Mouse (Mus musculus): Measurements from ENCODE around the gene Slc38a6. TPM values are rescaled to one million over a fixed set of nuclear protein-coding genes. Genes with fewer than 3 reads are reported as not detected.

Gene Slc38a6
- polyA plus RNA-seq, 1 experiment from 2014 or later, result 8.0 TPM

DNA sequence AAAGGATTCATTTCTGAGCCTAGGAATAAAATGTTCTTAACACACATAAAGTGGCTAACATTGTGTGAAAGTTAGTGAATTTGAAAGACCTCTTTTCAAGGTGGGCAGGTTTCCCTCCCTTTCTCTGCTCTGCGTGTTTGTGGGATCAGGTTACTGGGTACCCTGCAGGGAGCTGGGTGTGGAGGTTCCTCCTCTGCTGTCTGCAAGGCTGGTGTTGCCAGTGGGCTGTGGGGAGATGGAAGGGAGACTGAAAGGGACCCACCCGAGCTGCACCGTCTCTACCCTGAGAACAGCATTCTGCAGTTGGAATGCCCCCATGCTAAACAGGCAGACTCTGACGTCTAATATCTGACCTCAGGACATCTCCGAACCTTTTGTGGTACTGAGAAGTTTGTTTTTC lies 70.7 kb downstream of the Slc38a6 start:
- DNase-seq (ENCODE audit: low spot score, missing footprints) (peak; percentile 57), ATAC-seq (ENCODE audit: low FRiP score) (no peak)
- Histone ChIP-seq H3K27me3 (ENCODE audit: control insufficient read depth, insufficient read depth, low read length) (no peaks in the 10 kb centered on the region), H3K36me3 (ENCODE audit: control insufficient read depth, insufficient read depth, low read length) (no peaks in the 10 kb centered on the region), H3K27ac (ENCODE audit: low read depth, low read length) (no peak overlapping the region), H3K9ac (ENCODE audit: low read length) (no peak overlapping the region), H3K4me1 (ENCODE audit: control insufficient read depth, insufficient read depth, low read length) (no peaks in the 10 kb centered on the region), H3K4me3 (ENCODE audit: low read depth, low read length) (no peak overlapping the region), H3K4me2 (no peak overlapping the region), H3K9me3 (ENCODE audit: control insufficient read depth, low read length) (no peaks in the 10 kb centered on the region)
- 63% methylated on average over 5 of the region's 5 CpGs for WGBS

DNA sequence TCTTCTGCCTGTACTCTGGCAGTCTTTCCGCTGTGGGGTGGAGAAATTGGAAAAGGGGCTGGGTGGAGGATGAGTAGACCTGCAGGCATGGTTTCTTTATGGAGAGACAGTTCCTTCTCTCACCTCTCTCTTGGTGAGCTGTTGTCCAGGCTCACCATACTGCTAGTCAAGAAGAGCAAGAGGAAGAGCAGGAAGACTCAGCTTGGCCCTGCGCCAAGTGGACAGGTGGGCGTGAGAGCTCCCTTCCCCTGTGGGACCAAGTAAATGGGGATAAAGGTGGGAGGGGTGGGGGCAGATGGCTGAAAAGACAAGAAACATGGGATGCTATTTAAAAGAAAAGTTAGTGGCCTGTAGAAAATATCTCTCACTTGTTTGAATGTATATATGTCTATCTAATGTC lies 71.2 kb downstream of the Slc38a6 start:
- no peaks in the 10 kb centered on the region for H3K27me3 ChIP-seq (ENCODE audit: control insufficient read depth, insufficient read depth, low read length)
- DNase-seq (ENCODE audit: low spot score, missing footprints), result no peak
- no peak overlapping the region for H3K4me3 ChIP-seq (ENCODE audit: low read depth, low read length)
- no peaks in the 10 kb centered on the region for H3K9me3 ChIP-seq (ENCODE audit: control insufficient read depth, low read length)
- H3K9ac ChIP-seq (ENCODE audit: low read length), result no peak overlapping the region
- no peak overlapping the region for H3K4me2 ChIP-seq
- ATAC-seq (ENCODE audit: low FRiP score), result no peak
- WGBS, result 93% methylated on average over 3 of the region's 3 CpGs
- no peaks in the 10 kb centered on the region for H3K36me3 ChIP-seq (ENCODE audit: control insufficient read depth, insufficient read depth, low read length)
- no peaks in the 10 kb centered on the region for H3K4me1 ChIP-seq (ENCODE audit: control insufficient read depth, insufficient read depth, low read length)
- no peak overlapping the region for H3K27ac ChIP-seq (ENCODE audit: low read depth, low read length)

DNA sequence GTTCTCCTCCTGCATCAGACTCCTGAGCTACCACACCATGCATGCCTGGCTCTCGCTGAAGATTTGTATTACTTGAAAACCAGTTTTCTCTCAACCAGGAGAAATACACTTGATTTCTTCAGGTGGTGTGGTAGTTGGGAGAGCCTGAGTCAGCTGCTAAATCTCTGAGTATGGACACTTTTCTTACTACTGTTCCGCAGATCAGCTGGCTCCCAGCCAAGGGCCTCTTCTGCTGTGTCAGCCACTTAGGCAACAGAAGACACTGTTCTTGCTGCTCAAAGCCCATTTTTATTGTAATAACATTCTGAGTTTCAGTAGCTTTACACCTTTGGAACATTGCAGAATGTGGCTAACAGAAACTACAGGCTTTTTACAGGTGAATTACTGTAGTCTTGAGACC lies 72.1 kb downstream of the Slc38a6 start:
- ATAC-seq (ENCODE audit: low FRiP score), result no peak
- no peaks in the 10 kb centered on the region for H3K36me3 ChIP-seq (ENCODE audit: control insufficient read depth, insufficient read depth, low read length)
- H3K9me3 ChIP-seq (ENCODE audit: control insufficient read depth, low read length), result no peaks in the 10 kb centered on the region
- WGBS, result 91% methylated on average over 2 of the region's 2 CpGs
- no peaks in the 10 kb centered on the region for H3K4me1 ChIP-seq (ENCODE audit: control insufficient read depth, insufficient read depth, low read length)
- H3K4me2 ChIP-seq, result no peak overlapping the region
- H3K9ac ChIP-seq (ENCODE audit: low read length), result no peak overlapping the region
- no peaks in the 10 kb centered on the region for H3K27me3 ChIP-seq (ENCODE audit: control insufficient read depth, insufficient read depth, low read length)
- H3K27ac ChIP-seq (ENCODE audit: low read depth, low read length), result no peak overlapping the region
- no peak overlapping the region for H3K4me3 ChIP-seq (ENCODE audit: low read depth, low read length)
- DNase-seq (ENCODE audit: low spot score, missing footprints), result peak; percentile 59

DNA sequence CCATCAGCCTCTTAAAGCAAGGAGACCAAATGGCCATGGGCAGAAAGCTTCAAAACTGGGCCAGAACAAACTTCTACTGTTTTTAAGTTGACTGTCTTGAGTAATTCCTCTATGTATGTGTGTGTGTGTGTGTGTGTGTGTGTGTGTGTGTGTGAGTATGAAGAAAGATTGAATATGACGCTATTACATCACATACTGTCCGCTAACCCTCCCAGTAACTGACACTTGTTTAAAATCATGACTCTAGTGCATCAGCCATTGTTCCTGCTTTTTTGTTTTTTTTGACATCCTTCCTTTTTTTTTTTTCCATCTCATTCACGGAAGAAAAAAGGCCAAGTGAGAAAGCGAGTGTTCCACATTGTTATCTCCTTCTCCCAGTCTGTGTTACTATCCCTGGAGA lies 72.9 kb downstream of the Slc38a6 start:
- WGBS, result 86% methylated on average over 4 of the region's 4 CpGs

DNA sequence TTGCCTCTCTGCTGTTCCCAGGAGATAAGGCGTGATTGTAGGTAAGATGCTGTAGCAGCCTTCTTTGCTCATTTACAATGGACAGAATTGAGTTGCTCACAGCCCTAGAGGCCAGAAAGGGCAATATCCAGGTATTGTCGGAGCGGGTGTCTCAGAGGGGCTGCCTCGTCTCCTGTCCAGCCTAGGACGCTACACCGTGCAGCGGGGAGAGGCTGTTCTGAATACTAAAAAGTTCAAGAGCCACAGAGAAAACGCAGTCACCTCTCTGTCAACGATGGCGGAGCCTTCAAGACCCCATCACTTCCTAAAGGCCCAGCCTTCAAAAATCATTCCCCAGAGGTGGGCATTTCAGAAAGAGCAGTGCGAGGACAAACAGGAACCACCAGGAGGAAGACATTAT lies 74.6 kb downstream of the Slc38a6 start:
- Histone ChIP-seq H3K27me3 (ENCODE audit: control insufficient read depth, insufficient read depth, low read length) (no peaks in the 10 kb centered on the region), H3K9me3 (ENCODE audit: control insufficient read depth, low read length) (no peaks in the 10 kb centered on the region), H3K9ac (ENCODE audit: low read length) (no peak overlapping the region), H3K4me3 (ENCODE audit: low read depth, low read length) (no peak overlapping the region), H3K36me3 (ENCODE audit: control insufficient read depth, insufficient read depth, low read length) (no peaks in the 10 kb centered on the region), H3K4me2 (no peak overlapping the region), H3K4me1 (ENCODE audit: control insufficient read depth, insufficient read depth, low read length) (no peaks in the 10 kb centered on the region), H3K27ac (ENCODE audit: low read depth, low read length) (no peak overlapping the region)
- no peak for ATAC-seq (ENCODE audit: low FRiP score)
- DNase-seq (ENCODE audit: low spot score, missing footprints), result peak; percentile 75
- WGBS, result 85% methylated on average over 11 of the region's 11 CpGs

More for the DNA sequence above, 72.9 kb downstream of the Slc38a6 start:
- Histone ChIP-seq H3K36me3 (ENCODE audit: control insufficient read depth, insufficient read depth, low read length) (no peaks in the 10 kb centered on the region), H3K4me1 (ENCODE audit: control insufficient read depth, insufficient read depth, low read length) (no peaks in the 10 kb centered on the region), H3K9ac (ENCODE audit: low read length) (no peak overlapping the region), H3K9me3 (ENCODE audit: control insufficient read depth, low read length) (no peaks in the 10 kb centered on the region), H3K4me3 (ENCODE audit: low read depth, low read length) (no peak overlapping the region), H3K27me3 (ENCODE audit: control insufficient read depth, insufficient read depth, low read length) (no peaks in the 10 kb centered on the region), H3K4me2 (no peak overlapping the region), H3K27ac (ENCODE audit: low read depth, low read length) (no peak overlapping the region)
- DNase-seq (ENCODE audit: low spot score, missing footprints), result no peak
- no peak for ATAC-seq (ENCODE audit: low FRiP score)

DNA sequence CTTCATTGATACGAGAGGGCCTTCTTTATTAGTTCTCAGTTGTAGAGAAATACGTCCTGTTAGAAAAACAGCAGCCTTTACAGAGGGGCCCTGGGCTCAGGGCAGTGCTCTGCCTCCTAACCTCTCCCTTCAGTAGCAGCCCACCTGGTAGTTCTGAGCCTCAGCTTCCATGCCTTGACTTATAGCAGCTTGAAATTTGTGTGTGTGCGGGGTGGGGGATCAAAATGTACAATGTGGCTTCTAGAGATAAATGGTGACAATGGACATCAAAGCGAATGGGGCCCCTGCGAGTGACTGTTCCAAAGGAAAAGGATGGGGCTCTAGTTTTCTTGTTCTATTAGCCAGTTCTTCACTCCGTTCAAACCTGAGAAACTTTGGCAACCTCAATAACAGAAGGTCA lies 76.8 kb downstream of the Slc38a6 start:
- Histone ChIP-seq H3K36me3 (ENCODE audit: control insufficient read depth, insufficient read depth, low read length) (no peaks in the 10 kb centered on the region), H3K4me2 (no peak overlapping the region), H3K9me3 (ENCODE audit: control insufficient read depth, low read length) (no peaks in the 10 kb centered on the region), H3K4me1 (ENCODE audit: control insufficient read depth, insufficient read depth, low read length) (no peaks in the 10 kb centered on the region), H3K9ac (ENCODE audit: low read length) (no peak overlapping the region), H3K4me3 (ENCODE audit: low read depth, low read length) (no peak overlapping the region), H3K27me3 (ENCODE audit: control insufficient read depth, insufficient read depth, low read length) (no peaks in the 10 kb centered on the region), H3K27ac (ENCODE audit: low read depth, low read length) (no peak overlapping the region)
- DNase-seq (ENCODE audit: low spot score, missing footprints), result peak; percentile 44
- no peak for ATAC-seq (ENCODE audit: low FRiP score)
- 88% methylated on average over 6 of the region's 6 CpGs for WGBS

DNA sequence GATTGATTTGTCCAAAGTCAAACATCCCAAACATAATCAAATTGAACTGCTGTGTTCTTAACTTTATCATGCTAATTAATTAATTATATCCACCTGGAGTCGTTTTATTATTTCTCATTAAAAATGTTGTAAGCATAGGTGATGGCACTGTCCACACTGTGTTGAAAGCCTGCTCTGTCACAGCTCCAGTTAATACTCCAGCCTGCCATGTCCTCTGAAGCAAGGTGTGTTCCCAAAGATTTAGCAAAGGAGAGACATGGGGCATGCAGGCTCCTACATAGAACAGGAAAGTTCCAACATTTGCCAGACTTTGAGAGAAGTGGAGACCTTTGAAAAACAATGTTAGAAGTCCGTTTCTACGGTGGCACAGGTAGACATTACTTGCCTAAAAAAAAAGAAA lies 77.4 kb downstream of the Slc38a6 start:
- no peaks in the 10 kb centered on the region for H3K9me3 ChIP-seq (ENCODE audit: control insufficient read depth, low read length)
- no peak overlapping the region for H3K27ac ChIP-seq (ENCODE audit: low read depth, low read length)
- H3K4me1 ChIP-seq (ENCODE audit: control insufficient read depth, insufficient read depth, low read length), result no peaks in the 10 kb centered on the region
- H3K4me3 ChIP-seq (ENCODE audit: low read depth, low read length), result no peak overlapping the region
- H3K27me3 ChIP-seq (ENCODE audit: control insufficient read depth, insufficient read depth, low read length), result no peaks in the 10 kb centered on the region
- no peak overlapping the region for H3K9ac ChIP-seq (ENCODE audit: low read length)
- WGBS, result 94% methylated on average over 3 of the region's 3 CpGs
- ATAC-seq (ENCODE audit: low FRiP score) (no peak), DNase-seq (ENCODE audit: low spot score, missing footprints) (peak; percentile 71)
- H3K4me2 ChIP-seq, result no peak overlapping the region
- no peaks in the 10 kb centered on the region for H3K36me3 ChIP-seq (ENCODE audit: control insufficient read depth, insufficient read depth, low read length)

DNA sequence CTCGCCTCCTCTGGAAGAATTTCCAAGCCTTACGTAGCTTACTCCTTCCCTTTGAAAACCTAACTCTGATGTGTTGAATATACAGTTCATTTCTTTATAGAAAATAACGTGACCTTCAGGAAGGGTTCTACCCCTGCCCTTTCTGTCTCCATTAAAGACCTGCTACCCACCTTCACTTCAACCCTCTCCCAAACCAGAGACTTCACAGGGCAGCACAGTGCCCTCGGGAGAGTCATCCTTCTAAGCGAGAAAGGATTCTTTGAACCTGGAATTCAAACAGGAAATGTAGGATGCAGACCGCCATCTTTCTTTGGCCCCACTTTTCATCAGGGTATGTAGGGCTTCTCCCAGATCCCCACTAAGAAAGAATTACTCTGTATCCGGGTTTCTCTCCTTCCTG lies 80.0 kb downstream of the Slc38a6 start:
- 87% methylated on average over 7 of the region's 7 CpGs for WGBS
- H3K4me3 ChIP-seq (ENCODE audit: low read depth, low read length), result no peak overlapping the region
- no peaks in the 10 kb centered on the region for H3K9me3 ChIP-seq (ENCODE audit: control insufficient read depth, low read length)
- no peak overlapping the region for H3K4me2 ChIP-seq
- H3K4me1 ChIP-seq (ENCODE audit: control insufficient read depth, insufficient read depth, low read length), result no peaks in the 10 kb centered on the region
- no peak overlapping the region for H3K27ac ChIP-seq (ENCODE audit: low read depth, low read length)
- no peaks in the 10 kb centered on the region for H3K27me3 ChIP-seq (ENCODE audit: control insufficient read depth, insufficient read depth, low read length)
- ATAC-seq (ENCODE audit: low FRiP score), result no peak
- H3K9ac ChIP-seq (ENCODE audit: low read length), result no peak overlapping the region
- peak; percentile 61 for DNase-seq (ENCODE audit: low spot score, missing footprints)
- H3K36me3 ChIP-seq (ENCODE audit: control insufficient read depth, insufficient read depth, low read length), result no peaks in the 10 kb centered on the region

DNA sequence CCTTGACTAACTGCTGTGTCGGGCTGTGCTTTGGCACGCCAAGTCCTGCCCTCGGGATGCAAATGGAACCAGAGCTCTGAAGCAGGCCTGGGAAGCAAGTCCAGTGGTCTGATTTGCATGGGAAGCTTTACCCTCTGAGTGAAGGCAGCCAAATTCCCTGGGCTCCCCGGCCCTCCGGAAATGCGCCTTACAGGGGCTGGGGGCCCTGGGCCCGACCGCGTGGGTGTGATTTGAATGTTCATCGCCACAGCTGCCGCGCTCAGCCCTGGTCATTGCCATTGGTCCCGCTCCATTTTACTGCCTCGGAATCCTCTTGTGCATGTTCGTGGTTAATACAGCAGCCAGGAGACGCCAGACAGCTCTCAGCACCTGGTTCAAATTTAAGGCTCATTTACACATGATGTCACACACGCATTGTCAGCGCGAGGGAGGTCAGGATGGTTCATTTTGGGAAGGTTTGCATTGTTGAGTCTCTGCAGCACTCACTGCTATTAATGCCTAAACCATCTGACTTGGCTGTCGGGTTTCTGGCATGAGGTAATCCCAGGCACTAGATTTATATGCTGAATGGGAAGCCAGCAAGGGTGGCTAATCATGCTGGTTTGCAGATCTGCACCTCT lies 81.0 kb downstream of the Slc38a6 start:
- H3K9me3 ChIP-seq (ENCODE audit: control insufficient read depth, low read length), result no peaks in the 10 kb centered on the region
- no peaks in the 10 kb centered on the region for H3K27me3 ChIP-seq (ENCODE audit: control insufficient read depth, insufficient read depth, low read length)
- 35% methylated on average over 20 of the region's 20 CpGs for WGBS
- H3K4me3 ChIP-seq (ENCODE audit: low read depth, low read length), result no peak overlapping the region
- DNase-seq (ENCODE audit: low spot score, missing footprints) (peak; percentile 86), ATAC-seq (ENCODE audit: low FRiP score) (no peak)
- no peaks in the 10 kb centered on the region for H3K4me1 ChIP-seq (ENCODE audit: control insufficient read depth, insufficient read depth, low read length)
- no peaks in the 10 kb centered on the region for H3K36me3 ChIP-seq (ENCODE audit: control insufficient read depth, insufficient read depth, low read length)
- no peak overlapping the region for H3K9ac ChIP-seq (ENCODE audit: low read length)
- H3K4me2 ChIP-seq, result no peak overlapping the region
- H3K27ac ChIP-seq (ENCODE audit: low read depth, low read length), result no peak overlapping the region
